In genomic region chr2:92052754-92053153, GRCm38 (mm10) we compare ENCODE assay signal across 16 mouse cellular contexts. TPM values are rescaled to one million over a fixed set of nuclear protein-coding genes. Genes with fewer than 3 reads are reported as not detected.
A peak's percentile ranks its signal among the peaks of the same experiment; 100 is the strongest.
DNase-seq lines count a peak whose midpoint lies in the region; ATAC-seq and TF ChIP-seq lines count a peak whose summit lies in the region.
"Had no signal": no experiment of that assay in that cellular context is flagged by ENCODE, and none has a peak within 500 bp of the region (broad histone marks: within the 10 kb centered on the region; RNA-seq: fewer than 3 reads in every experiment).

No protein-coding gene starts in this region.

- H3K27me3 ChIP-seq in embryonic facial prominence, embryonic 11.5 days (ENCODE audit: control insufficient read depth, insufficient read depth, low read length), result peaks cover 6% of the 10 kb centered on the region; the same call in 1 of the 2 replicates
- peaks cover 75% of the 10 kb centered on the region for H3K27me3 ChIP-seq in embryonic facial prominence, embryonic 10.5 days (replicated peaks; ENCODE audit: low read depth, poor library complexity, severe bottlenecking)
- peaks cover 0 to 3% of the 10 kb centered on the region in 2 experiments; a peak in 2 of 4 replicates for H3K27me3 ChIP-seq in MEL (ENCODE audit: control insufficient read depth in 1 of 2, insufficient read depth in 2 of 2, low read length in 2 of 2)

- no peak overlapping the region for H3K27ac ChIP-seq in embryonic facial prominence, embryonic 11.5 days (replicated peaks; ENCODE audit: low read depth, low read length)
- H3K27ac ChIP-seq in embryonic facial prominence, embryonic 10.5 days (replicated peaks), result no peak overlapping the region
- H3K27ac ChIP-seq in layer of hippocampus, adult 2 months, result peak overlapping the region; percentile 67; the same call in 1 of the 2 replicates
- H3K27ac ChIP-seq in MEL (ENCODE audit: control insufficient read depth, low read depth, low read length), result no peak overlapping the region
- peak overlapping the region; percentile 93 for H3K27ac ChIP-seq in embryonic fibroblast, embryonic 13.5 days (ENCODE audit: insufficient read depth, low read length)
- H3K27ac ChIP-seq: heart, adult 2 months; hindbrain, embryonic 12.5 days; liver, embryonic 12.5 days had no signal

- peaks cover 5% of the 10 kb centered on the region; the same call in 1 of the 2 replicates for H3K79me2 ChIP-seq in MEL (ENCODE audit: control insufficient read depth, insufficient read depth, low read length, poor library complexity)

- no peaks in the 10 kb centered on the region for H3K9me3 ChIP-seq in embryonic facial prominence, embryonic 11.5 days (replicated peaks; ENCODE audit: control insufficient read depth, low read length)
- no peaks in the 10 kb centered on the region for H3K9me3 ChIP-seq in embryonic facial prominence, embryonic 10.5 days
- no peaks in the 10 kb centered on the region for H3K9me3 ChIP-seq in MEL (replicated peaks; ENCODE audit: insufficient read depth, low read length)
- H3K9me3 ChIP-seq: hindbrain, embryonic 12.5 days; liver, embryonic 12.5 days; megakaryocyte, embryonic 14.5 days had no signal

- TF ChIP-seq EP300 in MEL (IDR thresholded peaks at IDR 0.05; ENCODE audit: low read depth in 1 of 2, low read length in 2 of 2), result no peak

- H3K4me2 ChIP-seq in embryonic facial prominence, embryonic 11.5 days (ENCODE audit: low read depth, low read length), result no peak overlapping the region
- H3K4me2 ChIP-seq: hindbrain, embryonic 12.5 days; liver, embryonic 12.5 days had no signal

- peak; percentile 35 for DNase-seq in embryonic facial prominence, embryonic 11.5 days (ENCODE audit: low spot score)
- DNase-seq in embryonic facial prominence, embryonic 10.5 days (ENCODE audit: low spot score), result no peak
- DNase-seq in layer of hippocampus, adult 2 months (ENCODE audit: low spot score in 2 of 2), result no peak
- DNase-seq in layer of hippocampus, postnatal 36 days, result no peak
- DNase-seq in MEL (ENCODE audit: low read depth, low spot score), result no peak
- DNase-seq in urinary bladder, adult 2 months (ENCODE audit: low spot score), result no peak
- DNase-seq: B cell, adult 2 months; kidney, postnatal 14 days; thymus, postnatal 25 days had no signal

- no peak overlapping the region for H3K4me3 ChIP-seq in embryonic facial prominence, embryonic 11.5 days (ENCODE audit: low read depth, low read length)
- no peak overlapping the region for H3K4me3 ChIP-seq in embryonic facial prominence, embryonic 10.5 days
- H3K4me3 ChIP-seq in layer of hippocampus, adult 2 months, result peak overlapping the region; percentile 31; the same call in 1 of the 2 replicates
- no peak overlapping the region for H3K4me3 ChIP-seq in MEL (ENCODE audit: control insufficient read depth in 1 of 2, insufficient read depth in 1 of 2, low read depth in 2 of 2, low read length in 2 of 2)
- H3K4me3 ChIP-seq in embryonic fibroblast, embryonic 13.5 days (ENCODE audit: insufficient read depth, low read length), result no peak overlapping the region
- H3K4me3 ChIP-seq: heart, adult 2 months; hindbrain, embryonic 12.5 days; liver, embryonic 12.5 days; megakaryocyte, embryonic 14.5 days had no signal

- ATAC-seq in embryonic facial prominence, embryonic 11.5 days (replicated peaks; ENCODE audit: insufficient number of reproducible peaks, low FRiP score, low TSS enrichment, low read depth), result no peak
- ATAC-seq: intestine, postnatal 0 days; liver, embryonic 12.5 days had no signal

- no peak for TF ChIP-seq RAD21 in MEL (IDR thresholded peaks at IDR 0.05; ENCODE audit: low read depth, low read length)

- TF ChIP-seq POLR2A in MEL (IDR thresholded peaks at IDR 0.05; ENCODE audit: control insufficient read depth in 1 of 2, insufficient read depth in 1 of 2, low read depth in 1 of 2, low read length in 2 of 2, poor library complexity in 1 of 2), result no peak
- 0 out of 2 replicates have a peak, but pooled peaks have one; percentile 19 for TF ChIP-seq POLR2A in embryonic fibroblast, embryonic 13.5 days (IDR thresholded peaks at IDR 0.05; ENCODE audit: low read depth, low read length)

- no peaks in the 10 kb centered on the region for H3K4me1 ChIP-seq in embryonic facial prominence, embryonic 11.5 days (ENCODE audit: control insufficient read depth, insufficient read depth, low read length)
- H3K4me1 ChIP-seq in embryonic facial prominence, embryonic 10.5 days, result peaks cover 12% of the 10 kb centered on the region
- H3K4me1 ChIP-seq in MEL (ENCODE audit: control insufficient read depth in 1 of 2, insufficient read depth in 2 of 2, low read length in 2 of 2), result peaks cover 3 to 16% of the 10 kb centered on the region in 2 experiments; a peak in 3 of 4 replicates
- H3K4me1 ChIP-seq in embryonic fibroblast, embryonic 13.5 days (ENCODE audit: control insufficient read depth, insufficient read depth, low read length), result peaks cover 10% of the 10 kb centered on the region

- TF ChIP-seq CTCF in layer of hippocampus, adult 2 months (conservative IDR thresholded peaks at IDR 0.05), result no peak
- TF ChIP-seq CTCF in MEL (IDR thresholded peaks at IDR 0.05 in 2 of 3, conservative IDR thresholded peaks at IDR 0.05 in 1 of 3; ENCODE audit: control insufficient read depth in 1 of 3, insufficient read depth in 1 of 3, low read depth in 2 of 3, low read length in 3 of 3, poor library complexity in 1 of 3, severe bottlenecking in 1 of 3), result no peak
- no peak for TF ChIP-seq CTCF in embryonic fibroblast, embryonic 13.5 days (IDR thresholded peaks at IDR 0.05; ENCODE audit: borderline replicate concordance, insufficient read depth, low read length)

- H3K36me3 ChIP-seq in embryonic facial prominence, embryonic 11.5 days (replicated peaks; ENCODE audit: control insufficient read depth, insufficient read depth, low read depth, low read length), result no peaks in the 10 kb centered on the region
- no peaks in the 10 kb centered on the region for H3K36me3 ChIP-seq in embryonic facial prominence, embryonic 10.5 days (replicated peaks)
- H3K36me3 ChIP-seq in MEL (ENCODE audit: control insufficient read depth in 1 of 2, insufficient read depth in 2 of 2, low read length in 2 of 2), result peaks cover 0 to 17% of the 10 kb centered on the region in 2 experiments; a peak in 2 of 4 replicates
- H3K36me3 ChIP-seq: G1E; hindbrain, embryonic 12.5 days; liver, embryonic 12.5 days had no signal

- no peak overlapping the region for H3K9ac ChIP-seq in embryonic facial prominence, embryonic 11.5 days (replicated peaks; ENCODE audit: low read length)
- H3K9ac ChIP-seq in MEL (ENCODE audit: control insufficient read depth, low read depth, low read length, poor library complexity, severe bottlenecking), result no peak overlapping the region
- H3K9ac ChIP-seq: hindbrain, embryonic 12.5 days; liver, embryonic 12.5 days had no signal

- 54% methylated on average over 2 of the region's 2 CpGs for WGBS in embryonic facial prominence, embryonic 11.5 days
- WGBS in embryonic facial prominence, embryonic 10.5 days, result 46% methylated on average over 2 of the region's 2 CpGs

TF ChIP-seq in MEL, 35 proteins besides CTCF, POLR2A, EP300 and RAD21:
- TF ChIP-seq USF1 (IDR thresholded peaks at IDR 0.05; ENCODE audit: low read depth, low read length), result no peak
- TF ChIP-seq POLR2AphosphoS2 (IDR thresholded peaks at IDR 0.05; ENCODE audit: low read length), result no peak
- TF ChIP-seq HCFC1 (IDR thresholded peaks at IDR 0.05; ENCODE audit: low read depth, low read length), result peak; percentile 57

RNA-seq across cellular contexts. Expression of gene Creb3l1, which starts 28.5 kb away (rescaled TPM):
- 1.2 and 1.5 TPM in 2 replicates for polyA plus RNA-seq in embryonic facial prominence, embryonic 11.5 days (2014; fragmentation: Nextera tagmentation; extraction: Ambion mirVana)
- polyA plus RNA-seq in embryonic facial prominence, embryonic 10.5 days (2016; fragmentation: Nextera tagmentation; extraction: Ambion mirVana), result 0.93 and 1.0 TPM in 2 replicates
- total RNA-seq in layer of hippocampus, adult 2 months (2021), result 1 to 10 TPM; 3.2 to 3.6 TPM
- total RNA-seq in layer of hippocampus, postnatal 36 days (2021), result 1 to 10 TPM; 3.4 to 4.3 TPM
- 0.12 and 0.16 TPM in 2 replicates for total RNA-seq in MEL (2012; rRNA removed)
- 1 to 10 TPM in 1 of 2 experiments, not detected in 1; 9.1 TPM for polyA plus RNA-seq in MEL (2012; ENCODE audit: insufficient read depth in 1 of 2, insufficient read length in 2 of 2, low read depth in 1 of 2, low replicate concordance in 2 of 2, missing spikeins in 1 of 2)
- polyA plus RNA-seq in embryonic fibroblast, embryonic 13.5 days (2011; ENCODE audit: insufficient read length, low read depth, missing spikeins), result 101 and 119 TPM in 2 replicates
- polyA plus RNA-seq in urinary bladder, adult 2 months (2012; rRNA removed), result 4.9 and 15.4 TPM in 2 replicates

RNA-seq across cellular contexts. Expression of gene Phf21a, which starts 40.2 kb away (rescaled TPM):
- polyA plus RNA-seq in embryonic facial prominence, embryonic 11.5 days (2014; fragmentation: Nextera tagmentation; extraction: Ambion mirVana), result 35.8 and 41.8 TPM in 2 replicates
- 41.3 and 42.3 TPM in 2 replicates for polyA plus RNA-seq in embryonic facial prominence, embryonic 10.5 days (2016; fragmentation: Nextera tagmentation; extraction: Ambion mirVana)
- total RNA-seq in layer of hippocampus, adult 2 months (2021), result 100 to 1,000 TPM; 160 to 162 TPM
- total RNA-seq in layer of hippocampus, postnatal 36 days (2021), result 100 to 1,000 TPM; 136 to 142 TPM
- total RNA-seq in MEL (2012; rRNA removed), result 4.7 and 5.1 TPM in 2 replicates
- 100 to 1,000 TPM in 1 of 2 experiments, 10 to 100 TPM in 1; 15.6 to 245 TPM for polyA plus RNA-seq in MEL (2012; ENCODE audit: insufficient read depth in 1 of 2, insufficient read length in 2 of 2, low read depth in 1 of 2, low replicate concordance in 2 of 2, missing spikeins in 1 of 2)
- polyA plus RNA-seq in embryonic fibroblast, embryonic 13.5 days (2011; ENCODE audit: insufficient read length, low read depth, missing spikeins), result 76.2 and 89.7 TPM in 2 replicates
- polyA plus RNA-seq in urinary bladder, adult 2 months (2012; rRNA removed), result 27.1 and 49.9 TPM in 2 replicates

Comparison
In these comparisons a context has a peak if more than half of its experiments do, and no peak if none do; other contexts are left out.
1. H3K27ac ChIP-seq: peak in layer of hippocampus, adult 2 months (single experiment) and embryonic fibroblast, embryonic 13.5 days (single experiment); none in embryonic facial prominence, embryonic 11.5 days (single experiment), embryonic facial prominence, embryonic 10.5 days (single experiment) and MEL (single experiment).